ENCODE assay signal across 27 mouse cellular contexts in genomic region chr4:15727037-15727728, GRCm38 (mm10).
DNase-seq lines count a peak whose midpoint lies in the region; ATAC-seq lines count a peak whose summit lies in the region.
"Had no signal": no experiment of that assay in that cellular context is flagged by ENCODE, and none has a peak within 500 bp of the region (broad histone marks: within the 10 kb centered on the region; RNA-seq: fewer than 3 reads in every experiment).

No protein-coding gene starts in this region.

- 23% methylated on average over 2 of the region's 2 CpGs for WGBS in forebrain, embryonic 12.5 days
- WGBS in forebrain, embryonic 10.5 days = 43% methylated on average over 2 of the region's 2 CpGs
- 77% methylated on average over 2 of the region's 2 CpGs for WGBS in kidney, embryonic 16.5 days
- WGBS in neural tube, embryonic 12.5 days = 60% methylated on average over 2 of the region's 2 CpGs
- WGBS in neural tube, embryonic 15.5 days = 51% methylated on average over 2 of the region's 2 CpGs

- ATAC-seq in forebrain, embryonic 12.5 days (ENCODE audit: low FRiP score) = peak; percentile 89
- peak; percentile 31; the same call in 1 of the 2 replicates for ATAC-seq in kidney, embryonic 16.5 days (ENCODE audit: low FRiP score, low TSS enrichment)
- peak; percentile 66 for ATAC-seq in neural tube, embryonic 12.5 days (ENCODE audit: low FRiP score, low read depth)
- ATAC-seq in neural tube, embryonic 15.5 days (ENCODE audit: low FRiP score) = no peak
- ATAC-seq: intestine, postnatal 0 days; lung, postnatal 0 days had no signal

- peaks cover 19% of the 10 kb centered on the region for H3K27me3 ChIP-seq in forebrain, embryonic 12.5 days
- peaks cover 55% of the 10 kb centered on the region for H3K27me3 ChIP-seq in forebrain, embryonic 10.5 days (ENCODE audit: poor library complexity, severe bottlenecking)
- no peaks in the 10 kb centered on the region for H3K27me3 ChIP-seq in kidney, embryonic 16.5 days (ENCODE audit: insufficient read depth, low read length)
- H3K27me3 ChIP-seq in neural tube, embryonic 12.5 days (replicated peaks) = no peaks in the 10 kb centered on the region
- no peaks in the 10 kb centered on the region for H3K27me3 ChIP-seq in neural tube, embryonic 15.5 days (replicated peaks)
- H3K27me3 ChIP-seq: heart, embryonic 12.5 days; limb, embryonic 15.5 days; liver, embryonic 13.5 days had no signal

- H3K9ac ChIP-seq in forebrain, embryonic 12.5 days = no peak overlapping the region
- H3K9ac ChIP-seq in kidney, embryonic 16.5 days (replicated peaks; ENCODE audit: low read length) = no peak overlapping the region
- H3K9ac ChIP-seq in neural tube, embryonic 12.5 days = no peak overlapping the region
- H3K9ac ChIP-seq in neural tube, embryonic 15.5 days (replicated peaks) = no peak overlapping the region
- H3K9ac ChIP-seq: heart, embryonic 12.5 days; limb, embryonic 15.5 days; liver, embryonic 13.5 days had no signal

- no peaks in the 10 kb centered on the region for H3K9me3 ChIP-seq in forebrain, embryonic 12.5 days
- no peaks in the 10 kb centered on the region for H3K9me3 ChIP-seq in forebrain, embryonic 10.5 days
- no peaks in the 10 kb centered on the region for H3K9me3 ChIP-seq in kidney, embryonic 16.5 days (ENCODE audit: low read length)
- H3K9me3 ChIP-seq in neural tube, embryonic 12.5 days = no peaks in the 10 kb centered on the region
- H3K9me3 ChIP-seq in neural tube, embryonic 15.5 days (replicated peaks) = no peaks in the 10 kb centered on the region
- H3K9me3 ChIP-seq: G1E; heart, embryonic 12.5 days; limb, embryonic 10.5 days; limb, embryonic 15.5 days; liver, embryonic 13.5 days had no signal

- no peak overlapping the region for H3K4me3 ChIP-seq in forebrain, embryonic 12.5 days (replicated peaks)
- no peak overlapping the region for H3K4me3 ChIP-seq in forebrain, embryonic 10.5 days
- no peak overlapping the region for H3K4me3 ChIP-seq in kidney, embryonic 16.5 days (ENCODE audit: low read length)
- no peak overlapping the region for H3K4me3 ChIP-seq in neural tube, embryonic 12.5 days
- H3K4me3 ChIP-seq in neural tube, embryonic 15.5 days (replicated peaks) = no peak overlapping the region
- H3K4me3 ChIP-seq: heart, adult 2 months; heart, embryonic 12.5 days; limb, embryonic 10.5 days; limb, embryonic 15.5 days; liver, embryonic 13.5 days had no signal

- H3K4me1 ChIP-seq in forebrain, embryonic 12.5 days = no peaks in the 10 kb centered on the region
- peaks cover 13% of the 10 kb centered on the region for H3K4me1 ChIP-seq in forebrain, embryonic 10.5 days
- H3K4me1 ChIP-seq in kidney, embryonic 16.5 days (ENCODE audit: insufficient read depth, low read length) = no peaks in the 10 kb centered on the region
- no peaks in the 10 kb centered on the region for H3K4me1 ChIP-seq in neural tube, embryonic 12.5 days
- no peaks in the 10 kb centered on the region for H3K4me1 ChIP-seq in neural tube, embryonic 15.5 days
- H3K4me1 ChIP-seq: heart, embryonic 12.5 days; limb, embryonic 10.5 days; limb, embryonic 15.5 days; liver, embryonic 13.5 days had no signal

- no peak for DNase-seq in forebrain, embryonic 10.5 days (ENCODE audit: extremely low spot score, low spot score)
- DNase-seq in kidney, postnatal 4 days = no peak
- no peak for DNase-seq in layer of hippocampus, adult 9-11 months
- DNase-seq in adrenal gland, postnatal 25 days = no peak
- DNase-seq: adrenal gland, adult 8-10 months; cerebellum, adult 11 months; cerebellum, adult 9-10 months; cerebellum, postnatal 36 days; heart, adult 2 months; heart, postnatal 4 days; kidney, adult 9 months; kidney, postnatal 36 days; liver, embryonic 13.5 days; lung, adult 18-20 months; right cerebral cortex, postnatal 14 days; thymus, postnatal 14 days had no signal

- no peak overlapping the region for H3K4me2 ChIP-seq in forebrain, embryonic 12.5 days
- H3K4me2 ChIP-seq in kidney, embryonic 16.5 days (replicated peaks; ENCODE audit: low read depth, low read length) = no peak overlapping the region
- H3K4me2 ChIP-seq in neural tube, embryonic 12.5 days (replicated peaks) = no peak overlapping the region
- no peak overlapping the region for H3K4me2 ChIP-seq in neural tube, embryonic 15.5 days
- H3K4me2 ChIP-seq: heart, embryonic 12.5 days; limb, embryonic 15.5 days; liver, embryonic 13.5 days had no signal

- H3K36me3 ChIP-seq in forebrain, embryonic 12.5 days (replicated peaks) = no peaks in the 10 kb centered on the region
- no peaks in the 10 kb centered on the region for H3K36me3 ChIP-seq in forebrain, embryonic 10.5 days (replicated peaks)
- no peaks in the 10 kb centered on the region for H3K36me3 ChIP-seq in kidney, embryonic 16.5 days (ENCODE audit: insufficient read depth, low read length)
- no peaks in the 10 kb centered on the region for H3K36me3 ChIP-seq in neural tube, embryonic 12.5 days
- H3K36me3 ChIP-seq in neural tube, embryonic 15.5 days = no peaks in the 10 kb centered on the region
- H3K36me3 ChIP-seq: G1E; heart, embryonic 12.5 days; limb, embryonic 10.5 days; limb, embryonic 15.5 days; liver, embryonic 13.5 days had no signal

- no peak overlapping the region for H3K27ac ChIP-seq in forebrain, embryonic 12.5 days
- no peak overlapping the region for H3K27ac ChIP-seq in forebrain, embryonic 10.5 days
- H3K27ac ChIP-seq in kidney, embryonic 16.5 days (ENCODE audit: low read length) = no peak overlapping the region
- no peak overlapping the region for H3K27ac ChIP-seq in neural tube, embryonic 12.5 days
- H3K27ac ChIP-seq in neural tube, embryonic 15.5 days (replicated peaks) = no peak overlapping the region
- H3K27ac ChIP-seq: heart, adult 2 months; limb, embryonic 10.5 days; limb, embryonic 15.5 days; liver, embryonic 13.5 days; macrophage had no signal
